Mouse (Mus musculus) brain, embryonic 14.5 days (tissue): ENCODE data around the gene Olfr1342. TPM values are rescaled to one million over a fixed set of nuclear protein-coding genes. Genes with fewer than 3 reads are reported as not detected.

ENCODE experiments used
- DNase-seq: peaks from one replicate; pipeline ENCODE4 v3.0.0-alpha.2; 2011; ENCODE audit warnings: low read depth
- CTCF ChIP-seq: fragments of 200-500 bp; IDR thresholded peaks from 2 replicates; pipeline ENCODE4 v1.5.1; 2012; ENCODE audit warnings: inconsistent platforms, mild to moderate bottlenecking, moderate library complexity, borderline replicate concordance; ENCODE audit not compliant: insufficient read depth, insufficient read length; ENCODE audit errors: extremely low read depth
- POLR2A ChIP-seq: fragments of 200-500 bp; IDR thresholded peaks from 2 replicates; pipeline ENCODE4 v1.6.1; 2012; ENCODE audit warnings: mild to moderate bottlenecking, inconsistent platforms, borderline replicate concordance; ENCODE audit not compliant: poor library complexity, insufficient read depth, insufficient read length, severe bottlenecking; ENCODE audit errors: extremely low read depth
- polyA plus RNA-seq: library from polyadenylated mRNA; depleted of rRNA; stranded (reverse); fragments of >200 nt; gene quantifications from 2 replicates; pipeline ENCODE4 v1.2.3, GENCODE M21; 2012; rRNA removed

The Olfr1342 gene
- polyA plus RNA-seq, 1 experiment = 0.05 TPM

GRCm38 (mm10) chr4:118645234-118645633 is 47.3 kb downstream of the Olfr1342 start:
- peak; percentile 77 for TF ChIP-seq CTCF
- no peak for TF ChIP-seq POLR2A
- DNase-seq = peak; percentile 61

GRCm38 (mm10) chr4:118642346-118643190 is 50.0 kb downstream of the Olfr1342 start:
- peak; percentile 79 for DNase-seq
- no peak for TF ChIP-seq CTCF
- no peak for TF ChIP-seq POLR2A

Other genes starting within 250 kb of the Olfr1342 start
- gene Mpl, start 235.2 kb downstream of the Olfr1342 start, polyA plus RNA-seq = 0.08 and 0.26 TPM in 2 replicates
- 18.8 and 23.1 TPM in 2 replicates for gene Tie1, start 202.7 kb downstream of the Olfr1342 start, polyA plus RNA-seq
- gene 2610528J11Rik, start 165.8 kb downstream of the Olfr1342 start, polyA plus RNA-seq = 0.27 and 0.29 TPM in 2 replicates
- 0.49 and 0.82 TPM in 2 replicates for gene Tmem125, start 148.7 kb downstream of the Olfr1342 start, polyA plus RNA-seq
- gene Cfap57, start 72.0 kb downstream of the Olfr1342 start, polyA plus RNA-seq = 0.72 and 1.5 TPM in 2 replicates
- gene Ebna1bp2, start 72.0 kb downstream of the Olfr1342 start, polyA plus RNA-seq = 67.7 and 74.9 TPM in 2 replicates
- not detected in 2 replicates for gene Olfr62, start 33.8 kb downstream of the Olfr1342 start, polyA plus RNA-seq
- not detected in 2 replicates for gene Olfr1341, start 10.8 kb upstream of the Olfr1342 start, polyA plus RNA-seq
- gene Olfr1340, start 27.4 kb upstream of the Olfr1342 start, polyA plus RNA-seq = not detected in 2 replicates
- gene Olfr1339, start 39.4 kb upstream of the Olfr1342 start, polyA plus RNA-seq = not detected in 2 replicates
- not detected in 2 replicates for gene Olfr1338, start 66.0 kb upstream of the Olfr1342 start, polyA plus RNA-seq
- gene Olfr1337, start 89.8 kb upstream of the Olfr1342 start, polyA plus RNA-seq = not detected in 2 replicates
- not detected in 2 replicates for gene Olfr1335, start 117.2 kb upstream of the Olfr1342 start, polyA plus RNA-seq
- not detected in 2 replicates for gene Olfr1333, start 143.5 kb upstream of the Olfr1342 start, polyA plus RNA-seq
- not detected in 2 replicates for gene Olfr1331, start 171.9 kb upstream of the Olfr1342 start, polyA plus RNA-seq
- gene Olfr1330, start 195.8 kb upstream of the Olfr1342 start, polyA plus RNA-seq = not detected in 2 replicates
- gene Olfr1329, start 224.7 kb upstream of the Olfr1342 start, polyA plus RNA-seq = not detected in 2 replicates
- not detected in 2 replicates for gene Olfr1328, start 245.9 kb upstream of the Olfr1342 start, polyA plus RNA-seq